Mouse (Mus musculus) heart, adult 18-20 months (tissue): ENCODE measurements around the gene Mettl15. TPM values are rescaled to one million over a fixed set of nuclear protein-coding genes. Genes with fewer than 3 reads are reported as not detected.

Experiments used
- DNase-seq, 2 experiments: peaks; one replicate each; pipeline ENCODE4 v3.0.0; 2021 to 2022; ENCODE audit warnings: mixed read lengths in 1 of 2
- microRNA-seq, 2 experiments: library from miRNA; unstranded; fragments of <30 nt; microRNA quantifications; one replicate each; pipeline ENCODE4 v1.2.0; 2022
- total RNA-seq, 2 experiments: library from RNA; stranded (reverse); gene quantifications; 2 replicates each; pipeline ENCODE4 v1.2.3; 2021

Gene Mettl15
- total RNA-seq, 2 experiments from 2014 or later: 12.4 to 12.9 TPM

DNA sequence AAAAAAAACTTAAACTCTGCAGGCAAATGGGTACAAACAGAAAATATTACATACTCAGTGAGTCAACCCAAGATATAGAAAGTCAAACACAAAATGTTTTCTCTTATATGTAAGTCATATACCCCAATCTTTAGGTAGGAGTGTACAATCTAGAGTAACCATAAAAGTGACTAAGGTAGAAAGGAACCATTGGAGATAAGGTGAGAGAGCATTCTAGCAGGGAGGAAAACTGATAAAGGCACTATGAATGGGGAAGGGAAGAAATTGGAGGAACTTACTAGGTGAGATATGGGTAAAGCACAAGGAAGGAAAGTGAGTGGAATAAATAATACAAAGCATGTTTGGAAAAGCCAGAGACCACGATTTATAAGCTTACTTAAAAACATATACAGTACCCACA is 122.0 kb downstream of the Mettl15 start:
- DNase-seq: no peak

DNA sequence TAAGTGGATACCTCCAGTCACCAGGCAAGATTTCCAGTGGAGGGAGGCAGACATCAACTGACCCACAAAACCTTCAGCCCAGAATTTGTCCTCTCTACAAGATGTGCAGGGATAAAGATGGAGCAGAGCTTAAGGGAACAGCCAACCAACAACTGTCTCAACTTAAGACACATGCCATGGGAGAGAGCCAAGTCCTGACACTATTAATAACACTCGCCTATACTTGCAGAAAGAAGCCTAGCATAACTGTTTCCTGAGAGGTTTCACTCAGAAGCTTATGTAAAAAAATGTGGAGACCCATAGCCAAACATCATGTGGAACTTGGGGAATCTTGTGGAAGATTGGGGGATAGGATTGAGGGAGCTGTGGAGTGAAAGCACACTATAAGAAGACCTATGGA is 124.4 kb downstream of the Mettl15 start:
- DNase-seq: no peak

DNA sequence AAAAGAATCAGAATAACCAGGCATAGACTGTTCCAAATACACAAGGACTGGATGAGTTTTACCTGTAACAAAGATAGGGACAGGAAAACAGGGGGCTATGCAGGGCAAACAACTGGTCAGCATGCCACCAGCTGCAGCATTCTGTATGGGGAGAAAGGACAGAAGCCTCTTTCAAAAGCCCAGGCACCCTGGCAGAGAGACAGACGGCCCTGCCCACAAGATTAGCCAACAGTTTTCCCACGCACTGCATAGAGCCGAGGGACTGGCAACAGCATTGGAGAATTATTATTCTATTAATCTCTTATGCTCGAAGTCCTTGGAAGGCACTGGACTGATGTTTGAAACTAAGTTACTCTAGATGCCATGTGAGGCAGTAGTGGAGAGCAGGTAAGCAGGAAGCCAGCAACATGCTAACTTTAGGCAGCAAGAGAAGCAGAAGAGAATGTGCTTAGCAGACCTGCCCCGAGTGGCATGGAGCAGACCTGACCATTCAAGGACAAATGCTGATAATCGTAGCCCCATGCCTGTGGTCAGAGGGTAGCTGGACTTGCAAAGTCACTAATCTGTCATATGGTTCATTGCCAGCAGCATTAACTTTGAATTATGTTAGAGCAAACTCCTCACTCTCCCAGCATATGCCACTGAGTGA is 127.0 kb downstream of the Mettl15 start:
- DNase-seq: peak; percentile 7 to 22

DNA sequence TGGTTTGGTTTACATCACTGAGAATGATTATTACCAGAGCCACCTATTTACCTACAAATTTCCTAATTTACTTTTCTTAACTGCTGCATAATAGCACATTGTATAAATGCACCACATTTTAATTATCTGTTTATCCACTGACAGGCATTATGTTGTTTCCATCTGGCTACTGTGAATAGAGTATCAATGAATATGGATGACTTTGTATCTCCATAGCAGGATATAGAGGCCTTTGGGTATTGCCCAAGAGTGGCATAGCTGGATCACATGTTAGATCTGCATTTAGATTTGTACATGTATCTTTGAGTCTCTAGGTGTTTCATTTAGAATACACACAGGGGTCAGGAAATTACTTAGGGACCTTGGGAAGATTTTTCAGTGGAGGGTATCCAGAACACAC is 133.3 kb downstream of the Mettl15 start:
- no peak for DNase-seq

DNA sequence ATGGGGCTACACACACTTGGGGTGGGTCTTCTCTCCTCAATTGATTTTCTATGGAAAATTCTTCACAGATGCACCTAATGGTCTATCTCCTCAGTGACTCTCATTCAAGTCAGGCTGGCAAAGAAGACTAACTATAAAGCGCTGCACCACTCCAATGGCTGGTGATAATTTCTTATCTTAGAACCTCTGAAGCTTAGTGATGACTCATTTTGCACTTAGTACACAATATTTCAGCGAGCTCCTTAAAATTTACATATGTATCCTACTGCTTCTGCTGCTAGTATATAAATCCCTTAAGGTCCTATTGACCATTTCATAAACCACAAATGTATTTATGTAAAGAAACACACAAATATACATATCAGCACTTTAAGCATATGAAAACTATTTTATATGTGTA is 136.1 kb downstream of the Mettl15 start:
- no peak for DNase-seq

DNA sequence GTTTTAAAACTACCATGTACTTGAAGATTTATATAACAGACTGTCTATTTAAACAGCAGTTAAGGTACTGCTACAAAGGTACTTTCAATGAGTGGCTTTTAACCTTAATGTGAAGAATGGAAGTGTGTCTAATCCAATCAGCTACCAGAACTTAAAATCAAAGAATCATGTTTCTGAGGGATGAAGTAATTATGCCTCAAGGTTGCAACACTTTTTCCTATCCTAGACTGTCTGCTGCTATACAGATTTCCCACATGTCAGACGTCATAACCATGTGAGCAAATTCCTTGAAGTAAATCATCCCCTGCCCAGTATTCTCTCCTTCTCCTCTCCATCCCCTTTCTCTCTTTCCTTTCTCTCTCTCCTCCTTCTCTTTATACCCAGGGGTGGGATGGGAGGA is 140.2 kb downstream of the Mettl15 start:
- no peak for DNase-seq

DNA sequence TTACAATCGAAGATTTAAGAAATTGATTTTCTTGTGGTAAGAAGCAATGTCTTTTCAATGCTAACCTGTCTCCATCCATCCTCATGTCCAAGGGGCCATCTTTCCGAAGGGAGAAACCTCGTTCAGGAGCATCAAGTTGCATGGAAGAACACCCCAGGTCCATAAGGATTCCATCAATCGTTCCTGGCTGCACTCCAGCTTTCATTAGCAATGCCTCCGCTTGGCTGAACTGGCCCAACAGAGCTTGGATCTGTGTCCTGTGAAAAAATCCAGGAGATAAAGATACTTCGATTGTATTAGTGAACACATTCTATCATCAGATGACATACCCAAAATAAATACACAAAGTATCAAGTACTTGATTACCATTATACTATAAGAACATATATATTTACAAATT is 143.3 kb downstream of the Mettl15 start:
- DNase-seq: no peak

DNA sequence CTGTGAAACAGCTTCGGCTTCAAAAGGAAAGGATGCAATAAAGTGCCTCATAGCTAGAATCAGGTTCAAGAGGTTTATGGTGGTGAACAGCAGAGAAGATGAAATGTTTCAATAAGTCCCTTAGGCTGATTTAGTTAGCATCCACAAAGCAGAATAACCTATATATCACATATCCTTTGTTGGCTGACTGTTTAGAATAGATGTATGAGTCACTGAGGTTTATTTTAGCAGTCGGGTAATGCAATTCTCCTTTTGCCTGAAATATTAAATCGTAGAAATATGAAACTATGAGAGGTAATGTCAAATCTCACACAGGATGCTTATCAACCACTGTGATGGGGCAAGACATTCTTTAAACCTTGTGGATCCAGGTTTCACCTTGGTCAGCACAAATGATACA is 149.8 kb downstream of the Mettl15 start:
- no peak for DNase-seq

DNA sequence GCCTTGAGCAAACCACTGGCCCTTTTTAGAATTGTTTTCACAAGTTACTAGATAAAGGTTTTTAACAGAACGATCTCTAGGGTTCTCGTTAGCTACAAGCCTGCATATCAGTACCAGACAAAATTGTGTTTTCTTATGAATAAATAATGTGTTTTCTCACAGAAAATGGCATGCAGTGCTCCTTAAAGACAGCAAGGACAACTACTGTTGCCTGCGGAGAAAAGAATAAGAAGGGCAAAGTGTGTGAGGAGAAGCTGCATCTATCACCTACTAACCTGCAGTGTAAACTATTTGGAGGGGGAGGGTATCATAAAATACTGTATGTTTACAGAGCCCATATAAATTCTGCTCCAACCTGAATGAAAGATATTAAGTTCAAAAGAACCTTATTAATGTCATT is 150.6 kb downstream of the Mettl15 start:
- DNase-seq: no peak

DNA sequence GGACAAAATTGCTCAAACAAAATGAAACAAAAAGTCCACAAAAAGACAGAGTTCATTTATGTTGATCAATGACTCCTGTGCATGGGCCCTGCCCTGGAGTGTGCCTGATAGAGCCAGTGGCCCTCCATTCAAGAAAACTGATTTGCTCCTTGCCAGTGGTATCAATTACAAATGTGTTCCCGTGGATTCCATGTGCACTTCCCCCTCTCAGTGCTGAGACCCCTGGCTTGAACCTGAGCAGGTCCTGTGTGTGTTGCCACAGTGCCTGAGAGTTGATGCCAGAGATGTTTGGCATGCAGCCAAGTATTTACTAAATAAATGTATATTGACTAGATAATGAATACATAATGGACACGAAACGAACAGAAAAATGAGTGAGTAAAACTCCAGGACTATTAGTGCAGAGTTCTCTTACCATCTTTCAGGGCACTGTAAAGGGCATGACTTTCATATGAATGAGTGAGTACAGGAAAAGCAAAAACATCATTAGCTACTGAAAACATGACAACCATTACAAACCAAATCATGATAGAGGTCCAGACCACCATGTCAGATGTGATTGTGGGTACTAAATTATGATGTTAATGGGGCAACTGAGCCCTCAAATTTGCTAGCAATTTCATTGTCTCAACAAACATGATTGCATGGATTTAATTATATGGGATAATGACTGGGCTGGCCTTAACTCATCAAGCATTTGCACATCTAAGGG is 174.6 kb downstream of the Mettl15 start:
- no peak for DNase-seq

DNA sequence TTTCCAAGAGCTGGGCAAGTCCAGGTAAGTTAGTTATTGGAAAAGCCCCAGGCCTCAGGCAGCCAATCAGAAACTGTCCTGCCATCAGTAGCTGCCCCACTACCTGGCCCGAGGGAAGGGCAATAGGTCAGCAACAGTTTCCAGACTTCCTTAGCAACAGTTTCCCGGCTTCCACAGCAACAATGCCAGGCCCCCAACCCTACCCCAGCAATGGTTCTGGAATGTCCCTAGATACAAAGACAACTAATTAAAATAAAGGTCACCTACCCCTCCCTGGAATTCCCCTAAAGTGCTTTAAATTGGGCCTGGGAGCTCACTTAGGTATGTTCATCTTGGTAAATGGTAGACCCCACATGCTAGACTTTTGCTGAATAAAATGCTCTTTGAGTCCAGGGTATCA is 230.9 kb downstream of the Mettl15 start:
- no peak for DNase-seq

Small RNA genes within 50 kb of the gene (microRNA-seq; reads per million reads assigned to microRNA genes)
- 0 reads per million in 2 experiments for gene Gm24115

Other genes with a start within 250 kb of the Mettl15 start
- under 1 TPM; 0.74 to 0.93 TPM for gene Kif18a, start within 50 bp of the Mettl15 start, total RNA-seq